Mouse (Mus musculus): ENCODE results near the gene Cstf1. TPM values are rescaled to one million over a fixed set of nuclear protein-coding genes. Genes with fewer than 3 reads are reported as not detected.

Gene Cstf1
- total RNA-seq, 2 experiments from 2014 or later: 16.6 to 19.3 TPM

- DNase-seq: no peak
Observed at GRCm38 (mm10) chr2:172363176-172363575, 7.3 kb upstream of the Cstf1 start.

GRCm38 (mm10) chr2:172371258-172371657, 777 bp downstream of the Cstf1 start:
- DNase-seq: no peak
- intact Hi-C loops (cut with DNase I): no loop called here

More at GRCm38 (mm10) chr2:172363176-172363575, 7.3 kb upstream of the Cstf1 start:
- intact Hi-C loops (cut with DNase I): no loop called here

DNA sequence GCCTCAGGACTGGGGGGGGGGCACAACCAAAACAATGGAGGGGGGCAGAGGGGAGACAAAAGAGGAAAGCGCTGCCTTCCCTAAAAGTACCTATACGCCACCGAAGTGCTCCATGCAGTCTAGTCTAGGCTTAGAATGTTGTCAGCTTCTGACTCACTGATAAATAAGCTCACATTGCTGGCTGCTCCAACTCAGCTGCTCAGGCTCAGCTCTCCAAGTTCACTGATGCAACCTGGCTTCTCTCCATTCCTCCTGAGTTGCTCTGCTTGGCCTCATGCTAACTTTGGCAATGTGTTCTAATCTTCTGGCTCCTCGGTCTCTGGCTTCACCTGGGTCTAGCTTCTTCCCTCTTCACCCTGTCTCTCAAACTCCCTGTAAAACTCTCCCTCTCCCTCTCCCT, 6.1 kb downstream of the Cstf1 start:
- no peak for DNase-seq
- intact Hi-C loops (cut with DNase I): loop anchor here (5.0 kb wide), 1 partner anchor 66 kb away; the partner anchor contains the start of gene Rtf2

- intact Hi-C loops (cut with DNase I): loop anchor here (5.0 kb wide), 1 partner anchor 65 kb away; the partner anchor contains the start of gene Rtf2
- DNase-seq: no peak
Observed at GRCm38 (mm10) chr2:172376999-172377515, 6.6 kb downstream of the Cstf1 start.

GRCm38 (mm10) chr2:172378332-172378731, 7.9 kb downstream of the Cstf1 start:
- no peak for DNase-seq
- intact Hi-C loops (cut with DNase I): loop anchor here (5.0 kb wide), 1 partner anchor 64 kb away; the partner anchor contains the start of gene Rtf2

GRCm38 (mm10) chr2:172380513-172380912, 10.0 kb downstream of the Cstf1 start:
- no peak for DNase-seq
- intact Hi-C loops (cut with DNase I): loop anchor here (5.0 kb wide), 1 partner anchor 122 kb away; no protein-coding TSS in a partner anchor

GRCm38 (mm10) chr2:172381341-172381740, 10.9 kb downstream of the Cstf1 start:
- intact Hi-C loops (cut with DNase I): loop anchor here (5.0 kb wide), 1 partner anchor 121 kb away; no protein-coding TSS in a partner anchor
- no peak for DNase-seq

GRCm38 (mm10) chr2:172381898-172382297, 11.4 kb downstream of the Cstf1 start:
- no peak for DNase-seq
- intact Hi-C loops (cut with DNase I): loop anchor here (5.0 kb wide), 1 partner anchor 120 kb away; no protein-coding TSS in a partner anchor

GRCm38 (mm10) chr2:172384715-172385114, 14.2 kb downstream of the Cstf1 start:
- intact Hi-C loops (cut with DNase I): loop anchor here (5.0 kb wide), 1 partner anchor 118 kb away; no protein-coding TSS in a partner anchor
- DNase-seq: no peak

DNA sequence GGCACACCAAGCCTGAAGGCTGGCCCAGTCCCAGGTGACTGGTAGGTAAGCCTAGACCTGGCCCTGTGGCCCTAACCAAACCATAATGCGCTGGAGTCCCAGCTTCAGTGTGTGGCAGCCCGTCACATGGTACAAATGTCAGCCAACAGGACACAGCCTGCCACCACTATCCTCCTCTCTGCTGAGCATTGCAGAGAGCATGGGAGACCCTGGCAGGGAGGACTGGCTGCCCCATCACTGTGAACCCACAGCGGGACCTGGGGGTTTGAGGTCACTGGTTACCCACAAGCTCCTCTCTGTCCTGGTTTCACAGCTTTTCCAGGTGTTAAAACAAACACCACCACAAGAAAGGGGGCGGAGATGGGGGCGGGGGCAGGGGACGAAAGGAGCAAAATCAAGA, 19.9 kb downstream of the Cstf1 start:
- DNase-seq: no peak
- intact Hi-C loops (cut with DNase I): no loop called here

- intact Hi-C loops (cut with DNase I): no loop called here
- DNase-seq: no peak
Observed at GRCm38 (mm10) chr2:172392041-172392521, 21.6 kb downstream of the Cstf1 start.

DNA sequence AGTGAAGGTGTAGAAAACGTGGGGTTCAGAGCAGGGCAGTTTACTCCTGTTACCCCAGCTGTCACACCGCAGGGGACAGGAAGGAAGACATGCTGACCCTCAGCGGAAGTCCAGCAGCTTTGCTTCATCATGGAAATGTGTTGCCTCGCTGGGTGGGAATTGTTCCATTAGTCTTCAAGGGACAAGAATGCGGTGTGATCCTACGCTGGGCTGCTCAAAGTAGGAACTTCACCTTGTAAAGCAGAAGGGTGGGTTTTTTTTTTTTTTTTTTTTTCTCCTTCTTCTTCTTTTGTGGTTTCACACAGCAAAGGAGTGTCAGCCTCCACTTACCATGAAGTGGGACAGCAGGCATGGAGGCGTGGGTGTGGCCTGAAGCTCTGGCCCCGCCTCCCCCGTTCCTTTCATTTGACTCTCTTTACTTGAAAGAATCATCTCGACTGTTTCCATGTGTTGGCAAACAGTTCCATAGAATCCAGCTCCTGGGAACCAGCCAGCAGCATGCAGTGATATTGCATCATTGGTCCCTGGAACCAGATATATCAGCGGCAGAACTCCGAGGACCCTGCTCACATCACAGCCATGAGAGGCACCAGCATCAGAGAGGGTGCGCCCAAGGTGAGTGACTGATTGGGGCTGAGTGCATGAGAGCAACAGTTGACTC, 23.0 kb downstream of the Cstf1 start, which contains the start of gene Cass4:
TSS of gene Cass4 (plus strand) at position 404 of the 661 bp plus-strand sequence.
- intact Hi-C loops (cut with DNase I): no loop called here
- DNase-seq: no peak

GRCm38 (mm10) chr2:172394052-172394392, 23.5 kb downstream of the Cstf1 start:
- DNase-seq: no peak
- intact Hi-C loops (cut with DNase I): no loop called here

DNA sequence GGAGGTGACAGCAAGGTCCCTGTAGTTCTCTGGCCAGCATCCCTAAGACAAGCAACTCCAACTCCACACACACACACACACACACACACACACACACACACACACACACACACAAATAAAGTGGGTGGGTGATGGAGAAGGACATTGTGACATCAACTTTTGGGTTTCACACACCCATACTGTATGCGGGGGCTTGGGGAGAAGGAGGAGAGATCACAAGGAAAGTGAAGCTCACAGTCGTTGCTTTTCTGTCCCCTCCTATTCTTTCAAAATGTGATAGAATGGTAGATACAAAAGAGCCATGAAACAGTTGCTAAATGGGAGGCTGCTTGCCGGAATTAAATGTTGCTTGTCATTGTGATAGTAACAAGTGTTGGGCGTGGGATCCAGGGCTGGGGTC, 24.2 kb downstream of the Cstf1 start:
- intact Hi-C loops (cut with DNase I): no loop called here

DNA sequence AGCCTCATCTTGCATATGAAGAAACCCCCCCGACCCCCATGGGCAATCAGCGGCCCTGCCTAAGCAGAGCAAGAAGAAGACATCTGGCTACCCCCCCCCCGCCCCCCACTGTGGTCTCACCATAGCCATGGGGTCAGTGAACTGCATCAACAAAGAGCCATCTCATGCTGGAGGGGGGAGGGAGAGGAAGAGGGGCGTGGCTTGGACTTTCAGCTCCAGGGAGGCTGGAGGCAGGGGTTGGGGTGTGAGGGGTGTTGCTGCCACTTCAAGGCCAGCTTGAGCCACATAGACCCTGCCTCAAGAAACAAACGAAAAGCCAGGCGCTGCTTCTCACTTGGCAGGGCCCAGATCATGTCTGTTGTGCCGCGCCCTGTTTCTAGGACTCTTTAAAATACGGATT, 25.5 kb downstream of the Cstf1 start:
- intact Hi-C loops (cut with DNase I): no loop called here
- DNase-seq: no peak

More for the DNA sequence above, 24.2 kb downstream of the Cstf1 start:
- DNase-seq: no peak

GRCm38 (mm10) chr2:172399901-172400300, 29.4 kb downstream of the Cstf1 start:
- intact Hi-C loops (cut with DNase I): no loop called here
- DNase-seq: no peak

DNA sequence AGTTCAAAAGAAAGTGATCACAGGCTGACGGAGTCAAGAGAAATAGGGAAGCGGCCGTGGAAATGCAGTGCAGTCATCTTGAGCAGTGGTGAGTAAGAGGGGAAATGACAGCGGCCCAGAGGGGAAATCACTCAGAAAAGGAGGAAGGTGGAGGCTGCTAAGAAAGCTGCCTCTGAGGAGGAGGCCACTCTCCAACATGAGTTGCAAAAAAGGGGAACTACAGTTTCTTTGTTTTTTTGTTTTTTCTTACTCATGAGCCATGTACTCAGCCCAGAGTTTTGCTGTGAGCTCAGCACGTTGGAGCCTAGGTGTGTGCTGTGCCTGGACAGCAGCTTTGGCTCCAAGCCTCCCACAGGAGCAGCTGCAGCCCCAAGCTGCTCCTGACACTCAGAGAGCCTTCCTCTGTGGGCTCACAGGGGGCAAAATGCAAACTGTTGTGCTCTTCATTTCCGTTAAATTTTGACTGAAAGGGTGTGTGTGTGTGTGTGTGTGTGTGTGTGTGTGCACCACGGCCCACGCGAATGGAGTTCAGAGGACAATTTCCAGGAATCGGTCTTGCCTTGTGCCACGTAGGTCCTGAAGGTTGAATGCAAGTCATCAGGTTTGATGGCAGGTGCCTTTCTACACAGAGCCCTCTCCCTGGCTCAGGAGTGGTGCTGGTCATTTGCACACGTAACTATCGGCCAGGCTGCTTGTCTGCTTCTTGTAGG, 30.8 kb downstream of the Cstf1 start:
- no peak for DNase-seq
- intact Hi-C loops (cut with DNase I): no loop called here

- intact Hi-C loops (cut with DNase I): no loop called here
- no peak for DNase-seq
Observed at GRCm38 (mm10) chr2:172404239-172404638, 33.8 kb downstream of the Cstf1 start.

GRCm38 (mm10) chr2:172405011-172405410, 34.5 kb downstream of the Cstf1 start:
- no peak for DNase-seq
- intact Hi-C loops (cut with DNase I): no loop called here

DNA sequence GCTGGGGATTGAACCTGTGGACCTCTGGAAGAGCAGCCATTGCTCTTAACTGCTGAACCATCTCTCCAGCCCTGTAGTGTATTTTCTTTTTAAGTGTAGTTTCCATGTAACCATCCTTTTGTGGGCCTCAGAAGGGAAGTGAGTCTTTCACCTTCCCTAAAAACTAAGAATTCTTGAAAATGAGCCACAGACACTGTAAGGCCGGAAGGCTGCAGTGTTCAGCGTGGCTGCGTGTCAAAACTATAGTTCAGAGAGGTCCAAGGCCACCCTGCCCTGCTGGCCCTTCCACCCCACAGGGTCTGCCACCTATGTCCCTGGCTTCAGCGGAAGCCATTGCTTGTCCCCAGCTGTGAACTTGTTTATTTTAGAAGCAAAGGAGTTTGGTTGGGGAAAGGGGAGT, 35.7 kb downstream of the Cstf1 start:
- intact Hi-C loops (cut with DNase I): no loop called here
- DNase-seq: no peak

DNA sequence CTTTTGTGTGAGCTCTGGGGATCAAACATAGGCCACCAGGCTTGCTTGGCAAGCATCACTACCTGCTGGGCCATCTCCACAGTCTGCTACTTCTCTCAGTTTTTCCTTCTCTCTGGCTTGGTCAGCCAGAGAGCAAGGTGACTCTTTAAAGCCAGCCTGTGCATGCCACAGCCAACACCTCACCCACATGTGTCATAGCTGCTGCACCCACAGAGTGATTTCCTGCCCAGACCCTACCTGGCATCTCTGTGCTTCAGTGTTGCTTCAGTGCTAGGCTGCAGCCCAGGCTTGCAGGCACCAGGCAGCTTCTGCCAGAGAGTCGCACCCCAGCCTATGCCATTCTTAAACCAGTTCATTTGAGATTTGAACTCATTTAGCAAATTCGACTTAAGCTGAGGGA, 37.0 kb downstream of the Cstf1 start:
- intact Hi-C loops (cut with DNase I): no loop called here
- DNase-seq: no peak

Measured in gastrocnemius, postnatal 36 days (tissue).